ENCODE assay signal across 19 mouse cellular contexts in the genomic region with DNA sequence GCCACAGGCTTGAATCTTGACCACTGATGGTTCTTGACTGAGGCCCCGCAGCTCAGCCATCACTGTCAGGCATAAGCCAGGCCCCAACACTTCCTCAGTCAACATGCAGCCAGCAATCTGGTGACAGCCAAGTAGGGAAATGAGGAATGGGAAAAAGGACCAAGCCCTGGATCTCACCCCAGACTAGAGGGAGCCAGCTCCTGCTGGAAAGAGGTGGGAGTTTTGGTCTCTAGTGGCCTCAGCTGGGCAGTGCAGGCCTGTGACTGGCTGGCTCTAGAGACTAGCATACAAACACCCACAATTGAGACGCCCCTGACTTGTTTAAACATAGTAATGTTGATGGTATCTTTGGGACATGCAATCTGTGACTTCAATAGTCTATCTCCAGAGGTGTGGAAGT.
DNase-seq lines count a peak whose midpoint lies in the region; ATAC-seq and TF ChIP-seq lines count a peak whose summit lies in the region.
"Had no signal": no experiment of that assay in that cellular context is flagged by ENCODE, and none has a peak within 500 bp of the region (broad histone marks: within the 10 kb centered on the region; RNA-seq: fewer than 3 reads in every experiment).

No protein-coding gene starts in this region.

- H3K27ac ChIP-seq in kidney, embryonic 14.5 days (ENCODE audit: low read depth, low read length), result no peak overlapping the region
- H3K27ac ChIP-seq in stomach, postnatal 0 days (replicated peaks), result no peak overlapping the region
- no peak overlapping the region for H3K27ac ChIP-seq in midbrain, embryonic 14.5 days (replicated peaks; ENCODE audit: low read depth, low read length)
- H3K27ac ChIP-seq: embryonic facial prominence, embryonic 10.5 days; hindbrain, embryonic 10.5 days; lung, embryonic 15.5 days; stomach, embryonic 15.5 days had no signal

- peak; percentile 21 for DNase-seq in gastrocnemius, postnatal 25 days
- no peak for DNase-seq in gastrocnemius, postnatal 36 days
- DNase-seq in kidney, postnatal 14 days, result no peak
- peak; percentile 25 for DNase-seq in lung, postnatal 14 days
- no peak for DNase-seq in lung, adult 2 months
- no peak for DNase-seq in stomach, postnatal 0 days (ENCODE audit: low spot score)
- DNase-seq in midbrain, embryonic 14.5 days, result no peak
- DNase-seq: adrenal gland, adult 8-10 months; cerebellum, adult 11 months; cerebellum, postnatal 36 days; gastrocnemius, postnatal 14 days; right cerebral cortex, postnatal 14 days; thymus, adult 2 months had no signal

- TF ChIP-seq EP300 in stomach, postnatal 0 days (optimal IDR thresholded peaks at IDR 0.05), result no peak

- H3K27me3 ChIP-seq in kidney, embryonic 14.5 days (ENCODE audit: control insufficient read depth, insufficient read depth, low read length), result no peaks in the 10 kb centered on the region
- no peaks in the 10 kb centered on the region for H3K27me3 ChIP-seq in stomach, postnatal 0 days (ENCODE audit: control insufficient read depth, insufficient read depth, low read length)
- H3K27me3 ChIP-seq in midbrain, embryonic 14.5 days (ENCODE audit: control insufficient read depth, insufficient read depth, low read length), result no peaks in the 10 kb centered on the region
- H3K27me3 ChIP-seq: lung, embryonic 15.5 days; stomach, embryonic 15.5 days had no signal

- H3K9ac ChIP-seq in kidney, embryonic 14.5 days (ENCODE audit: low read depth, low read length), result no peak overlapping the region
- no peak overlapping the region for H3K9ac ChIP-seq in stomach, postnatal 0 days (ENCODE audit: low read length)
- no peak overlapping the region for H3K9ac ChIP-seq in midbrain, embryonic 14.5 days (replicated peaks; ENCODE audit: low read length)
- H3K9ac ChIP-seq: lung, embryonic 15.5 days; stomach, embryonic 15.5 days had no signal

- H3K4me3 ChIP-seq in kidney, embryonic 14.5 days (ENCODE audit: low read length), result no peak overlapping the region
- no peak overlapping the region for H3K4me3 ChIP-seq in lung, adult 2 months (replicated peaks; ENCODE audit: extremely low read depth, low read depth, low read length)
- no peak overlapping the region for H3K4me3 ChIP-seq in stomach, postnatal 0 days (ENCODE audit: low read depth, low read length)
- no peak overlapping the region for H3K4me3 ChIP-seq in midbrain, embryonic 14.5 days (replicated peaks; ENCODE audit: low read depth, low read length)
- H3K4me3 ChIP-seq: embryonic facial prominence, embryonic 10.5 days; hindbrain, embryonic 10.5 days; lung, embryonic 15.5 days; stomach, embryonic 15.5 days had no signal

- no peak for TF ChIP-seq POLR2A in lung, adult 2 months (IDR thresholded peaks at IDR 0.05; ENCODE audit: borderline replicate concordance, extremely low read depth, low read depth, low read length)

- intact Hi-C loops in gastrocnemius, postnatal 36 days (cut with DNase I), result no loop called here

- 71% methylated on average over 2 of the region's 2 CpGs for whole genome bisulfite sequencing in kidney, embryonic 14.5 days
- 42% methylated on average over 2 of the region's 2 CpGs for WGBS in lung, adult 2 months
- 70% methylated on average over 2 of the region's 2 CpGs for WGBS in stomach, postnatal 0 days
- WGBS in midbrain, embryonic 14.5 days, result 88% methylated on average over 2 of the region's 2 CpGs

- H3K9me3 ChIP-seq in kidney, embryonic 14.5 days (ENCODE audit: control insufficient read depth, low read length), result no peaks in the 10 kb centered on the region
- no peaks in the 10 kb centered on the region for H3K9me3 ChIP-seq in stomach, postnatal 0 days (ENCODE audit: control insufficient read depth, low read length)
- H3K9me3 ChIP-seq in midbrain, embryonic 14.5 days (ENCODE audit: control insufficient read depth, low read length), result no peaks in the 10 kb centered on the region
- H3K9me3 ChIP-seq: embryonic facial prominence, embryonic 10.5 days; hindbrain, embryonic 10.5 days; lung, embryonic 15.5 days; stomach, embryonic 15.5 days had no signal

- H3K4me1 ChIP-seq in kidney, embryonic 14.5 days (ENCODE audit: control insufficient read depth, insufficient read depth, low read length), result no peaks in the 10 kb centered on the region
- no peaks in the 10 kb centered on the region for H3K4me1 ChIP-seq in lung, adult 2 months (ENCODE audit: control insufficient read depth, insufficient read depth, low read length)
- no peaks in the 10 kb centered on the region for H3K4me1 ChIP-seq in stomach, postnatal 0 days (replicated peaks; ENCODE audit: control insufficient read depth, insufficient read depth)
- H3K4me1 ChIP-seq in midbrain, embryonic 14.5 days (ENCODE audit: control insufficient read depth, insufficient read depth, low read length), result no peaks in the 10 kb centered on the region
- H3K4me1 ChIP-seq: lung, embryonic 15.5 days; stomach, embryonic 15.5 days had no signal

- TF ChIP-seq CTCF in lung, adult 2 months (IDR thresholded peaks at IDR 0.05; ENCODE audit: insufficient read depth, low read length), result no peak
- TF ChIP-seq CTCF in stomach, postnatal 0 days (IDR thresholded peaks at IDR 0.05; ENCODE audit: low read depth), result peak; percentile 41

- no peak overlapping the region for H3K4me2 ChIP-seq in kidney, embryonic 14.5 days (replicated peaks; ENCODE audit: low read depth, low read length)
- no peak overlapping the region for H3K4me2 ChIP-seq in stomach, postnatal 0 days (replicated peaks; ENCODE audit: low read depth)
- H3K4me2 ChIP-seq in midbrain, embryonic 14.5 days (ENCODE audit: low read length), result no peak overlapping the region
- H3K4me2 ChIP-seq: liver, embryonic 11.5 days; lung, embryonic 15.5 days; stomach, embryonic 15.5 days had no signal

- no peaks in the 10 kb centered on the region for H3K36me3 ChIP-seq in kidney, embryonic 14.5 days (ENCODE audit: control insufficient read depth, insufficient read depth, low read length)
- no peaks in the 10 kb centered on the region for H3K36me3 ChIP-seq in stomach, postnatal 0 days (ENCODE audit: control insufficient read depth, insufficient read depth, low read length)
- H3K36me3 ChIP-seq in midbrain, embryonic 14.5 days (ENCODE audit: control insufficient read depth, insufficient read depth, low read length), result no peaks in the 10 kb centered on the region
- H3K36me3 ChIP-seq: embryonic facial prominence, embryonic 10.5 days; hindbrain, embryonic 10.5 days; lung, embryonic 15.5 days; stomach, embryonic 15.5 days had no signal

- ATAC-seq in kidney, embryonic 14.5 days (ENCODE audit: low FRiP score, low TSS enrichment), result peak; percentile 57; the same call in 1 of the 2 replicates
- 0 out of 2 replicates have a peak, but pooled peaks have one; percentile 57 for ATAC-seq in stomach, postnatal 0 days (ENCODE audit: low FRiP score, low TSS enrichment)
- no peak for ATAC-seq in midbrain, embryonic 14.5 days (ENCODE audit: low FRiP score, low TSS enrichment)

Comparison
In these comparisons a context has a peak if more than half of its experiments do, and no peak if none do; other contexts are left out.
1. DNase-seq: peak in gastrocnemius, postnatal 25 days (single experiment) and lung, postnatal 14 days (single experiment); none in gastrocnemius, postnatal 36 days (0 of 2), kidney, postnatal 14 days (single experiment), lung, adult 2 months (single experiment), stomach, postnatal 0 days (single experiment) and midbrain, embryonic 14.5 days (single experiment).